Mouse (Mus musculus) kidney, embryonic 16.5 days (tissue): ENCODE measurements around the gene Cldn15. TPM values are rescaled to one million over a fixed set of nuclear protein-coding genes. Genes with fewer than 3 reads are reported as not detected.
A peak's percentile ranks its signal among the peaks of the same experiment; 100 is the strongest.
"Not testable (repeated sequence)": the region's sequence is repeated elsewhere in the genome, so short reads cannot be mapped to it uniquely, and the experiment has no call there.

Experiments used
- ATAC-seq: fragments of 200-750 bp; cut with Nextera tagmentation; 2 replicates; pipeline ENCODE4 v1.8.0; 2017; ENCODE audit warnings: moderate TSS enrichment; ENCODE audit not compliant: low FRiP score, low TSS enrichment
- H3K27ac ChIP-seq: fragments of 300-500 bp; sonication (generic); 2 replicates; pipeline ENCODE4 v1.5.1; 2014; ENCODE audit warnings: low read length
- H3K27me3 ChIP-seq: fragments of 300-500 bp; sonication (generic); 2 replicates; pipeline ENCODE4 v1.6.1; 2014; ENCODE audit warnings: low read length, control low read depth, mixed read lengths; ENCODE audit not compliant: insufficient read depth
- H3K36me3 ChIP-seq: fragments of 300-500 bp; sonication (generic); 2 replicates; pipeline ENCODE4 v1.6.1; 2014; ENCODE audit warnings: low read length, control low read depth, mixed read lengths; ENCODE audit not compliant: insufficient read depth
- H3K4me1 ChIP-seq: fragments of 300-500 bp; sonication (generic); 2 replicates; pipeline ENCODE4 v1.6.1; 2014; ENCODE audit warnings: low read length, control low read depth, mixed read lengths; ENCODE audit not compliant: insufficient read depth
- H3K4me2 ChIP-seq: fragments of 300-500 bp; sonication (generic); replicated peaks from 2 replicates; pipeline ENCODE4 v1.6.1; 2014; ENCODE audit warnings: low read depth, low read length
- H3K4me3 ChIP-seq: fragments of 300-500 bp; sonication (generic); 2 replicates; pipeline ENCODE4 v1.5.1; 2014; ENCODE audit warnings: mild to moderate bottlenecking, low read length
- H3K9ac ChIP-seq: fragments of 300-500 bp; sonication (generic); replicated peaks from 2 replicates; pipeline ENCODE4 v1.6.1; 2014; ENCODE audit warnings: low read length
- H3K9me3 ChIP-seq: fragments of 300-500 bp; sonication (generic); 2 replicates; pipeline ENCODE4 v1.6.1; 2016; ENCODE audit warnings: low read length, control low read depth
- WGBS: fragments of 180-500 bp; shearing (Covaris S2); extraction: QIAGEN DNeasy Blood & Tissue Kit; methylation state at CpG from one replicate; pipeline ENCODE4 v1.1.7; 2014; 5-methylcytosine and 5-hydroxymethylcytosine counted together
- polyA plus RNA-seq: library from polyadenylated mRNA; unstranded; fragments of >200 nt; fragmentation: Nextera tagmentation; extraction: Ambion mirVana; gene quantifications from 2 replicates; pipeline ENCODE4 v1.2.1, GENCODE M21; 2015

Gene Cldn15
- polyA plus RNA-seq, 1 experiment from 2014 or later, result 4.9 TPM

DNA sequence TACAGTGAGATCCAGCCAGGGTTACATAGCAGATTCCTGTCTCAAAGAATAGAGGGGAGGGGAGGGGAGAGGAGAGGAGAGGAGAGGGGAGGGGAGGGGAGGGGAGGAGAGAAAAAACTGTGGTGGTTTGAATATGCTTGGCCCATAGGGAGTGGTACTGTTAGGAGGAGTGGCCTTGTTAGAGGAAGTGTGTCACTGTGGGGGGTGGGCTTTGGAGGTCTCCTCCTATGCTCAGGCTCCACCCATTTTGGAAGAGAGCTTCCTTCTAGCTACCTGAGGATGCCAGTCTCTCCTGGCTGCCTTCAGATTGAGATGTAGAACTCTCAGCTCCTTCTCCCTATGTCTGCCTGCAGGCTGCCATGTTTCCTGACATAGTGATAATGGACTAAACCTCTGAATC is 18.5 kb upstream of the Cldn15 start:
- no peak for ATAC-seq
- H3K4me3 ChIP-seq, result no peak overlapping the region
- no peaks in the 10 kb centered on the region for H3K9me3 ChIP-seq
- H3K9ac ChIP-seq, result no peak overlapping the region
- no peaks in the 10 kb centered on the region for H3K27me3 ChIP-seq
- no peak overlapping the region for H3K27ac ChIP-seq
- peaks cover 5% of the 10 kb centered on the region; the same call in 1 of the 2 replicates for H3K4me1 ChIP-seq
- H3K4me2 ChIP-seq, result no peak overlapping the region
- no peaks in the 10 kb centered on the region for H3K36me3 ChIP-seq

DNA sequence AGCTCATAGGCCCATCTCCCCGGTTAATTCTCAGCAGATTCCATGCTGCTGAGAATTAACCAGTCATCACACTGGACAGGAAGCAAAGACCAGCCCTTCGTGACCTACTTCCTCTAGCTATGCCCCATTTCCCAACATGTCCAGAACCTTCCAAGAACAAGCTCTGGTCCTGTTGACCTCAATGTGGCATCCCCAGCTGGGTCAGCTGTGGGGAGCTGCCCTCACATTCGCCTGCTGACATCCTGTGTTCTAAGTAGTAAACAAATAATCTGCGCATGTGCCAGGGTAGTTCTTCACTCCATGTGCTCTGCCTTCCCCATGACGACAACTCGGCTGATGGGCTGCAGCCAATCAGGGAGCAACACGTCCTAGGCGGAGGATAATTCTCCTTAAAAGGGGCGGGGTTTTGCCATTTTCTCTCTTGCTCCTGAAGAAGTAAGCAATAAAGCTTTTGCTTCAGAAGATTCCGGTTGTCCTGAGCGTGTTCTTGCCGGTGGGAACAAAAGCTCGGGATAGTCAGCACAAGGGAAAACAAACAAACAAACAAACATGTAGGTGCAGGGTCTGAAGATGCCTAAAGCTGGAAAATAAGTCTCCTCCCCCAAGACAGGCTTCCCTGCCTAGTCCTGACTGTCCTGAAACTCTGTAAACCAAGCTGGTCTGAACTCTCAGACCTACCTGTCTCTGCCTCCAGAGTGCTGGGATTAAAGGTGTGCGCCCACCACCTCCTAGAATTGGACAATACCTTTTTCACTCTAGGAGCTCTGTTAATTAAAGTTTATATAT is 16.7 kb upstream of the Cldn15 start:
- peaks cover 13% of the 10 kb centered on the region for H3K4me1 ChIP-seq
- WGBS, result 84% methylated on average over 14 of the region's 14 CpGs
- H3K9me3 ChIP-seq, H3K36me3 ChIP-seq, H3K9ac ChIP-seq, ATAC-seq, H3K4me3 ChIP-seq, H3K27me3 ChIP-seq, H3K27ac ChIP-seq, H3K4me2 ChIP-seq: not testable (repeated sequence)

DNA sequence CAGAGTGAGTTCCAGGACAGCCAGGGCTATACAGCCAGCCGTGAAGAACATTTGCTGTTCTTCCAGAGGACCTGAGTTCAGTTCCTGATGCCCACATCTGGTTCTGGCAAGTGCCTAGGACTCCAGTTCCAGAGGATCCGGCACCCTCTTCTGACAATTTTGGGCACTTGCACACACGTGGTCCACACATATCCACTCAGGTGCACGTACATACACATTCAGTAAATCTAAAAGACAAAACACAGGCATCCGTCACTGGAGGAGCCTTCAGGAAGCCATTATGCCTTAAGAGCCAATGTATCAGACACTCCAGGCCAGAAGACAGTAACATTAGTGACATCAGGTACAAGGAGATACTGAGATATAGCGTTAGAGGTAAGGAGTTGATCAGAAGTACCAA is 15.9 kb upstream of the Cldn15 start:
- H3K27me3 ChIP-seq, result no peaks in the 10 kb centered on the region
- 94% methylated on average over 6 of the region's 6 CpGs for WGBS
- no peak overlapping the region for H3K9ac ChIP-seq
- no peak overlapping the region for H3K27ac ChIP-seq
- H3K9me3 ChIP-seq, result no peaks in the 10 kb centered on the region
- H3K4me2 ChIP-seq, result no peak overlapping the region
- no peak for ATAC-seq
- peaks cover 13% of the 10 kb centered on the region for H3K4me1 ChIP-seq
- no peak overlapping the region for H3K4me3 ChIP-seq
- no peaks in the 10 kb centered on the region for H3K36me3 ChIP-seq

GRCm38 (mm10) chr5:136952153-136952552 is 14.3 kb upstream of the Cldn15 start:
- Histone ChIP-seq H3K27me3 (no peaks in the 10 kb centered on the region), H3K4me1 (peaks cover 13% of the 10 kb centered on the region), H3K4me3 (peak overlapping the region; percentile 80; the same call in 1 of the 2 replicates), H3K36me3 (no peaks in the 10 kb centered on the region), H3K27ac (no peak overlapping the region), H3K9me3 (no peaks in the 10 kb centered on the region), H3K9ac (no peak overlapping the region), H3K4me2 (no peak overlapping the region)
- WGBS, result 77% methylated on average over 4 of the region's 4 CpGs
- no peak for ATAC-seq

GRCm38 (mm10) chr5:136953015-136953414 is 13.4 kb upstream of the Cldn15 start, which contains the start of gene Fis1:
TSS of gene Fis1 (plus strand) at chr5:136953275.
- ATAC-seq, result peak; percentile 99
- peaks cover 13% of the 10 kb centered on the region for H3K4me1 ChIP-seq
- peak within 1 kb of the TSS; percentile 87 for H3K4me2 ChIP-seq
- H3K36me3 ChIP-seq, result no peaks in the 10 kb centered on the region
- peak within 1 kb of the TSS; percentile 80 for H3K4me3 ChIP-seq
- H3K9ac ChIP-seq, result peak within 1 kb of the TSS; percentile 76
- no peaks in the 10 kb centered on the region for H3K27me3 ChIP-seq
- 0% methylated on average over 23 of the region's 23 CpGs for WGBS
- peak within 1 kb of the TSS; percentile 67 for H3K27ac ChIP-seq
- H3K9me3 ChIP-seq, result no peaks in the 10 kb centered on the region

GRCm38 (mm10) chr5:136953440-136953951 is 12.9 kb upstream of the Cldn15 start:
- ATAC-seq, result peak; percentile 36

GRCm38 (mm10) chr5:136955622-136956021 is 10.8 kb upstream of the Cldn15 start:
- Histone ChIP-seq H3K4me2 (no peak overlapping the region), H3K9ac (no peak overlapping the region), H3K4me1 (peaks cover 13% of the 10 kb centered on the region), H3K27ac (no peak overlapping the region), H3K27me3 (no peaks in the 10 kb centered on the region), H3K9me3 (no peaks in the 10 kb centered on the region), H3K4me3 (no peak overlapping the region), H3K36me3 (no peaks in the 10 kb centered on the region)
- 80% methylated on average over 4 of the region's 4 CpGs for WGBS
- no peak for ATAC-seq

More at GRCm38 (mm10) chr5:136953440-136953951, 12.9 kb upstream of the Cldn15 start:
- 3% methylated on average over 12 of the region's 12 CpGs for WGBS
- Histone ChIP-seq H3K4me1 (peaks cover 13% of the 10 kb centered on the region), H3K9me3 (no peaks in the 10 kb centered on the region), H3K36me3 (no peaks in the 10 kb centered on the region), H3K4me2 (peak overlapping the region; percentile 87), H3K27ac (peak overlapping the region; percentile 67), H3K9ac (peak overlapping the region; percentile 76), H3K4me3 (peak overlapping the region; percentile 80), H3K27me3 (no peaks in the 10 kb centered on the region)

DNA sequence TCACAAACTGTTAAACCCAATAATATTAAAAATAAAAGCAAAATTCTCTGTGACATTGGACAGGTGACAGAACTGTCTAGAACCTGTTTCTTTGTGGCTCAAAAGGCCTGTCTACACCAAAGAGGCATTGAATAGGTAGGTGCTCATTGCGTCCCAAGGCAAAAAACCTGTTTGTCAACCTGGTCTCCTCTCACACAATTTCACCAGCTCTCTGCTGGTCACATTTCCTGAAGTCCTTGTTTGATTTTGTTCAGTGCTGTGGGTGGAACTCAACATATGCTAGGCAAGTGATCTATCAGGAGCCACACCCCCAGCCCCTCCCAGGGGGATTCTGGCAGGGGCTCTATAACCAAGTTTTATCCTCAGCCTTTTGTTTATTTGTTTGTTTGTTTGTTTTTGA is 9.2 kb upstream of the Cldn15 start:
- no peaks in the 10 kb centered on the region for H3K27me3 ChIP-seq
- H3K36me3 ChIP-seq, result no peaks in the 10 kb centered on the region
- H3K4me3 ChIP-seq, result no peak overlapping the region
- H3K9me3 ChIP-seq, result no peaks in the 10 kb centered on the region
- no peak for ATAC-seq
- H3K4me1 ChIP-seq, result peaks cover 19% of the 10 kb centered on the region
- H3K27ac ChIP-seq, result no peak overlapping the region
- H3K4me2 ChIP-seq, result no peak overlapping the region
- 88% methylated on average over 1 of the region's 1 CpGs for whole genome bisulfite sequencing
- H3K9ac ChIP-seq, result no peak overlapping the region

GRCm38 (mm10) chr5:136958991-136959605 is 7.3 kb upstream of the Cldn15 start:
- no peak overlapping the region for H3K4me2 ChIP-seq
- no peaks in the 10 kb centered on the region for H3K9me3 ChIP-seq
- peaks cover 4% of the 10 kb centered on the region; the same call in 1 of the 2 replicates for H3K36me3 ChIP-seq
- H3K9ac ChIP-seq, result no peak overlapping the region
- WGBS, result 28% methylated on average over 5 of the region's 5 CpGs
- H3K4me3 ChIP-seq, result no peak overlapping the region
- peak; percentile 65 for ATAC-seq
- H3K27me3 ChIP-seq, result no peaks in the 10 kb centered on the region
- H3K27ac ChIP-seq, result peak overlapping the region; percentile 78
- peaks cover 19% of the 10 kb centered on the region; the same call in 1 of the 2 replicates for H3K4me1 ChIP-seq

GRCm38 (mm10) chr5:136960053-136960452 is 6.4 kb upstream of the Cldn15 start:
- Histone ChIP-seq H3K36me3 (peaks cover 10% of the 10 kb centered on the region), H3K4me1 (peaks cover 19% of the 10 kb centered on the region), H3K27ac (peak overlapping the region; percentile 78; the same call in 1 of the 2 replicates), H3K4me3 (no peak overlapping the region), H3K27me3 (no peaks in the 10 kb centered on the region), H3K9me3 (no peaks in the 10 kb centered on the region), H3K4me2 (no peak overlapping the region), H3K9ac (no peak overlapping the region)
- no peak for ATAC-seq
- 93% methylated on average over 6 of the region's 6 CpGs for WGBS
